In the genomic region with DNA sequence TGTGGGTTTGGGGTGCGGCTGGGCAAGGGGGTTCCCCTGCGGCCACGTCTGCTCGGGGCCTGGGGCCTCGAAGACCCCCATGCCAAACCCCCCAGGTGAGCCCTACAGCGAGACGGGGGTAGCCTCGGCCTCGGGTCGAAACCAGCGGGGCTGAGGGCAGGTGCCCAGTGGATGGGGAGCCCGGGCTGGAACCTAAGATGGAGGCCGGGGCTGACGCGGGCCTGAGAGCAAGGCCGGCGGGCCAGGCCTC, we compare ENCODE assay signal across 7 mouse cellular contexts. TPM values are rescaled to one million over a fixed set of nuclear protein-coding genes. Genes with fewer than 3 reads are reported as not detected.
A peak's percentile ranks its signal among the peaks of the same experiment; 100 is the strongest.
DNase-seq lines count a peak whose midpoint lies in the region; ATAC-seq and TF ChIP-seq lines count a peak whose summit lies in the region.

No protein-coding gene starts in this region.

- no peak for DNase-seq in lung, postnatal 36 days
- no peak for DNase-seq in embryonic facial prominence, embryonic 14.5 days (ENCODE audit: low spot score)
- no peak for DNase-seq in heart, postnatal 0 days (ENCODE audit: low spot score)
- no peak for DNase-seq in urinary bladder, postnatal 25 days (ENCODE audit: low spot score)
- DNase-seq in left cerebral cortex, adult 11 months (ENCODE audit: low spot score): no peak

- peak overlapping the region; percentile 96 for H3K9ac ChIP-seq in lung, embryonic 16.5 days (ENCODE audit: low read length)
- peak overlapping the region; percentile 93 for H3K9ac ChIP-seq in embryonic facial prominence, embryonic 14.5 days (ENCODE audit: low read depth, low read length)
- H3K9ac ChIP-seq in heart, postnatal 0 days (replicated peaks; ENCODE audit: low read depth, low read length): peak overlapping the region; percentile 95
- H3K9ac ChIP-seq in liver, embryonic 16.5 days (ENCODE audit: low read depth, low read length): peak overlapping the region; percentile 95

- peaks cover 33% of the 10 kb centered on the region for H3K4me1 ChIP-seq in lung, embryonic 16.5 days (replicated peaks; ENCODE audit: control insufficient read depth, insufficient read depth, low read length)
- H3K4me1 ChIP-seq in embryonic facial prominence, embryonic 14.5 days (ENCODE audit: control insufficient read depth, insufficient read depth, low read length): peaks cover 29% of the 10 kb centered on the region
- H3K4me1 ChIP-seq in heart, postnatal 0 days (ENCODE audit: control insufficient read depth, insufficient read depth): peaks cover 27% of the 10 kb centered on the region
- peaks cover 44% of the 10 kb centered on the region for H3K4me1 ChIP-seq in liver, embryonic 16.5 days (ENCODE audit: control insufficient read depth, low read depth, low read length)

- H3K36me3 ChIP-seq in lung, embryonic 16.5 days (ENCODE audit: control insufficient read depth, insufficient read depth, low read length): peaks cover 5% of the 10 kb centered on the region; the same call in 1 of the 2 replicates
- peaks cover 26% of the 10 kb centered on the region for H3K36me3 ChIP-seq in embryonic facial prominence, embryonic 14.5 days (ENCODE audit: control insufficient read depth, insufficient read depth, low read length)
- peaks cover 10% of the 10 kb centered on the region for H3K36me3 ChIP-seq in heart, postnatal 0 days (replicated peaks; ENCODE audit: control insufficient read depth, insufficient read depth, low read length)
- peaks cover 4% of the 10 kb centered on the region; the same call in 1 of the 2 replicates for H3K36me3 ChIP-seq in liver, embryonic 16.5 days (ENCODE audit: control insufficient read depth, insufficient read depth)

- WGBS in lung, embryonic 16.5 days: 1% methylated on average over 17 of the region's 17 CpGs
- 0% methylated on average over 16 of the region's 17 CpGs for WGBS in embryonic facial prominence, embryonic 14.5 days
- WGBS in heart, postnatal 0 days: 0% methylated on average over 17 of the region's 17 CpGs
- WGBS in liver, embryonic 16.5 days (ENCODE audit: insufficient replicate concordance): under 1% methylated on average over 17 of the region's 17 CpGs

- no peak for TF ChIP-seq EP300 in heart, postnatal 0 days (IDR thresholded peaks at IDR 0.05; ENCODE audit: low read depth)

- peak overlapping the region; percentile 82 for H3K4me3 ChIP-seq in lung, embryonic 16.5 days (ENCODE audit: low read length)
- H3K4me3 ChIP-seq in embryonic facial prominence, embryonic 14.5 days (ENCODE audit: low read depth, low read length): peak overlapping the region; percentile 86
- peak overlapping the region; percentile 80 for H3K4me3 ChIP-seq in heart, postnatal 0 days (ENCODE audit: low read depth, low read length)
- H3K4me3 ChIP-seq in liver, embryonic 16.5 days (ENCODE audit: low read depth, low read length): peak overlapping the region; percentile 88

- no peaks in the 10 kb centered on the region for H3K27me3 ChIP-seq in lung, embryonic 16.5 days (ENCODE audit: control insufficient read depth, insufficient read depth, low read depth, low read length)
- H3K27me3 ChIP-seq in embryonic facial prominence, embryonic 14.5 days (replicated peaks; ENCODE audit: control insufficient read depth, insufficient read depth, low read length): no peaks in the 10 kb centered on the region
- no peaks in the 10 kb centered on the region for H3K27me3 ChIP-seq in heart, postnatal 0 days (ENCODE audit: control insufficient read depth, insufficient read depth, low read length)
- no peaks in the 10 kb centered on the region for H3K27me3 ChIP-seq in liver, embryonic 16.5 days (ENCODE audit: control insufficient read depth, insufficient read depth, low read depth, low read length)

- peak overlapping the region; percentile 79 for H3K4me2 ChIP-seq in lung, embryonic 16.5 days (ENCODE audit: low read depth, low read length)
- peak overlapping the region; percentile 92 for H3K4me2 ChIP-seq in embryonic facial prominence, embryonic 14.5 days (ENCODE audit: low read depth, low read length)
- H3K4me2 ChIP-seq in heart, postnatal 0 days (ENCODE audit: low read depth, low read length): peak overlapping the region; percentile 87
- H3K4me2 ChIP-seq in liver, embryonic 16.5 days (ENCODE audit: low read depth, low read length): peak overlapping the region; percentile 100

- H3K9me3 ChIP-seq in lung, embryonic 16.5 days (ENCODE audit: control insufficient read depth, low read length): no peaks in the 10 kb centered on the region
- H3K9me3 ChIP-seq in embryonic facial prominence, embryonic 14.5 days (ENCODE audit: control insufficient read depth, low read length): no peaks in the 10 kb centered on the region
- no peaks in the 10 kb centered on the region for H3K9me3 ChIP-seq in heart, postnatal 0 days (replicated peaks; ENCODE audit: control insufficient read depth, low read length)
- H3K9me3 ChIP-seq in liver, embryonic 16.5 days (replicated peaks; ENCODE audit: control insufficient read depth, low read length): no peaks in the 10 kb centered on the region

- TF ChIP-seq CTCF in heart, postnatal 0 days (IDR thresholded peaks at IDR 0.05; ENCODE audit: low read depth): no peak

- peak; percentile 63 for ATAC-seq in lung, embryonic 16.5 days (ENCODE audit: low read depth)
- peak; percentile 71 for ATAC-seq in embryonic facial prominence, embryonic 14.5 days (ENCODE audit: low read depth)
- ATAC-seq in heart, postnatal 0 days (ENCODE audit: insufficient read depth, low read depth): peak; percentile 51
- ATAC-seq in liver, embryonic 16.5 days (ENCODE audit: low read depth): peak; percentile 56

- peak overlapping the region; percentile 99 for H3K27ac ChIP-seq in lung, embryonic 16.5 days (ENCODE audit: low read length)
- peak overlapping the region; percentile 98 for H3K27ac ChIP-seq in embryonic facial prominence, embryonic 14.5 days (replicated peaks; ENCODE audit: low read depth, low read length)
- H3K27ac ChIP-seq in heart, postnatal 0 days (ENCODE audit: low read depth): peak overlapping the region; percentile 98
- H3K27ac ChIP-seq in liver, embryonic 16.5 days (ENCODE audit: low read length): peak overlapping the region; percentile 93

RNA-seq across cellular contexts. Expression of a gene that starts 1.3 kb away (rescaled TPM):
- polyA plus RNA-seq in lung, embryonic 16.5 days (2015; fragmentation: Nextera tagmentation; extraction: Ambion mirVana): 50.7 and 56.2 TPM in 2 replicates
- 55.0 and 58.7 TPM in 2 replicates for polyA plus RNA-seq in embryonic facial prominence, embryonic 14.5 days (2014; fragmentation: Nextera tagmentation; extraction: Ambion mirVana)
- 49.3 and 75.1 TPM in 2 replicates for total RNA-seq in heart, postnatal 0 days (2014; rRNA removed; ENCODE audit: low replicate concordance)
- 39.1 and 45.4 TPM in 2 replicates for polyA plus RNA-seq in heart, postnatal 0 days (2015; fragmentation: Nextera tagmentation; extraction: Ambion mirVana)
- 12.2 and 13.0 TPM in 2 replicates for polyA plus RNA-seq in liver, embryonic 16.5 days (2015; fragmentation: Nextera tagmentation; extraction: Ambion mirVana)

RNA-seq across cellular contexts. Expression of a gene that starts 58.5 kb away (rescaled TPM):
- 26.3 and 27.7 TPM in 2 replicates for polyA plus RNA-seq in lung, embryonic 16.5 days (2015; fragmentation: Nextera tagmentation; extraction: Ambion mirVana)
- 16.4 and 19.9 TPM in 2 replicates for polyA plus RNA-seq in embryonic facial prominence, embryonic 14.5 days (2014; fragmentation: Nextera tagmentation; extraction: Ambion mirVana)
- not detected in 2 replicates for total RNA-seq in heart, postnatal 0 days (2014; rRNA removed; ENCODE audit: low replicate concordance)
- 0.08 and 0.11 TPM in 2 replicates for polyA plus RNA-seq in heart, postnatal 0 days (2015; fragmentation: Nextera tagmentation; extraction: Ambion mirVana)
- polyA plus RNA-seq in liver, embryonic 16.5 days (2015; fragmentation: Nextera tagmentation; extraction: Ambion mirVana): 6.1 and 6.9 TPM in 2 replicates
